Mouse (Mus musculus) neural tube, embryonic 11.5 days (tissue): ENCODE measurements at regions not wholly inside any gene's neighbourhood (a gene's known extent, or its start where the extent isn't known, plus 50 kb on each side); places are given as distances from the start of the nearest gene placed in this dataset.

Experiments
- ATAC-seq: fragments of 200-750 bp; cut with Nextera tagmentation; 2 replicates; pipeline ENCODE4 v1.8.0; 2017; ENCODE audit warnings: moderate number of reproducible peaks, mild to moderate bottlenecking, moderate TSS enrichment, moderate library complexity; ENCODE audit not compliant: insufficient read depth, low FRiP score, low TSS enrichment
- DNase-seq: peaks from one replicate; pipeline ENCODE4 v3.0.0-alpha.2; 2015; ENCODE audit warnings: low spot score
- H3K27ac ChIP-seq: fragments of 300-500 bp; sonication (generic); 2 replicates; pipeline ENCODE4 v1.5.1; 2014; ENCODE audit warnings: low read depth, mild to moderate bottlenecking, low read length
- H3K27me3 ChIP-seq: fragments of 300-500 bp; sonication (generic); 2 replicates; pipeline ENCODE4 v1.6.1; 2014; ENCODE audit warnings: mild to moderate bottlenecking, low read length, mixed read lengths; ENCODE audit not compliant: control insufficient read depth, insufficient read depth
- H3K36me3 ChIP-seq: fragments of 300-500 bp; sonication (generic); 2 replicates; pipeline ENCODE4 v1.6.1; 2014; ENCODE audit warnings: mild to moderate bottlenecking, low read length, moderate library complexity, mixed read lengths; ENCODE audit not compliant: control insufficient read depth, insufficient read depth
- H3K4me1 ChIP-seq: fragments of 300-500 bp; sonication (generic); 2 replicates; pipeline ENCODE4 v1.6.1; 2014; ENCODE audit warnings: low read length, mixed read lengths; ENCODE audit not compliant: control insufficient read depth, insufficient read depth
- H3K4me2 ChIP-seq: fragments of 300-500 bp; sonication (generic); 2 replicates; pipeline ENCODE4 v1.6.1; 2014; ENCODE audit warnings: low read depth, mild to moderate bottlenecking, moderate library complexity
- H3K4me3 ChIP-seq: fragments of 300-500 bp; sonication (generic); 2 replicates; pipeline ENCODE4 v1.5.1; 2014; ENCODE audit warnings: low read depth, low read length
- H3K9ac ChIP-seq: fragments of 300-500 bp; sonication (generic); 2 replicates; pipeline ENCODE4 v1.6.1; 2014; ENCODE audit warnings: mild to moderate bottlenecking, low read length
- H3K9me3 ChIP-seq: fragments of 300-500 bp; sonication (generic); 2 replicates; pipeline ENCODE4 v1.6.1; 2016; ENCODE audit warnings: low read length; ENCODE audit not compliant: control insufficient read depth
- whole genome bisulfite sequencing: fragments of 180-500 bp; shearing (Covaris S2); extraction: QIAGEN DNeasy Blood & Tissue Kit; methylation state at CpG from one replicate; pipeline ENCODE4 v1.1.7; 2014; 5-methylcytosine and 5-hydroxymethylcytosine counted together

DNA sequence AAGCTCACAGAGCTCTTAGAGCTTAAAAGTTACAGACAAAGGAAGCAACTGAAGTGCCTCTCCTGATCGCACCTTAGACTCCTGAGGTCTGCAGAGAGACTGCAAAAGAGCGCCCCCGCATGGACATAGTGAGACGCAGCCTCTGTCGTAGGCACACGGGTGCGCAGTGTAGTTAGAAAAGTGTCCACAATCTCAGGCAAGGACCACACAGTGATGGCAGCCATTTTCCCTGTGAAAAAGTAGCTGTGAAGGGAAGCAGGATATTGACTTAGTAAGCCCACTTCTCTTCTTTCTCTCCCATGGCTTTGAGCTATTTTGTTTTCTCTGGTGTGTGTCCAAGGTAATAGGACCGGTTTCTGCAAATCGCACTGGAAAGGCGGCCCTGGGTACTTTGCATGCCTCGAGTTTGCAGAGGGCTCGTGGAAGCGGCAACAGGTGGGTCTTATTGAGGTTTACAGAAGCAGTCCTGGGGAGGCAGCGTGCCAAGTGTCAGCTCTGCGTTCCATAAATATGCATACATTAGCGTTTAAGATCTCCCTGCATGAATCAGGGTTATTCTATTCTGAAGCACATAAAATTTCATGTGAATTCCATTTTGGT is 188.0 kb downstream of the Pax3 start:
- WGBS = 40% methylated on average over 16 of the region's 16 CpGs

DNA sequence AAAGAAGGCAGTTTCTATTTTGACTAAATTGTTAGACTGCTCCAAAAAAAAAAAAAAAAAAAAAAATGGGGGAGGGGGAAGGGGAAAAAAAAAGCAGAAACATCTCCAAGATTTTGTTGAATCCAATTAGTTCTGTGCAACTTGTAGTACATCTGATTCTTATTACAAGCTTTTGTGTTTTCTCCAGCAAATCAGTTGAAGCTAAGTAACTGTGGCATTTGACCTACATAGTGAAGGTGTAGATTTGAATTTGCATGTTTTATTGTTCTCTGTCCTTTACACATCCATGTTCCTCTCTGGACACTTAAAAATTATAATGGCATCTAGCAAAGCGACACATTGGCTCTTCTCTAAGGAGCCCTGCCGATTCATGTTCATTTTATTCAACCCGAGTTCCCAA is 192.6 kb downstream of the Pax3 start:
- 93% methylated on average over 3 of the region's 3 CpGs for WGBS
- H3K4me2 ChIP-seq = no peak overlapping the region
- no peaks in the 10 kb centered on the region for H3K36me3 ChIP-seq
- H3K4me1 ChIP-seq = no peaks in the 10 kb centered on the region
- H3K9me3 ChIP-seq = no peaks in the 10 kb centered on the region
- no peak overlapping the region for H3K9ac ChIP-seq
- DNase-seq (no peak), ATAC-seq (no peak)
- no peak overlapping the region for H3K4me3 ChIP-seq
- no peak overlapping the region for H3K27ac ChIP-seq
- H3K27me3 ChIP-seq = no peaks in the 10 kb centered on the region

More for the DNA sequence above, 188.0 kb downstream of the Pax3 start:
- ATAC-seq = no peak
- H3K4me1 ChIP-seq = no peaks in the 10 kb centered on the region
- H3K9ac ChIP-seq = no peak overlapping the region
- no peaks in the 10 kb centered on the region for H3K9me3 ChIP-seq
- peak; percentile 49 for DNase-seq
- no peak overlapping the region for H3K4me2 ChIP-seq
- no peak overlapping the region for H3K27ac ChIP-seq
- no peak overlapping the region for H3K4me3 ChIP-seq
- no peaks in the 10 kb centered on the region for H3K36me3 ChIP-seq
- H3K27me3 ChIP-seq = no peaks in the 10 kb centered on the region

DNA sequence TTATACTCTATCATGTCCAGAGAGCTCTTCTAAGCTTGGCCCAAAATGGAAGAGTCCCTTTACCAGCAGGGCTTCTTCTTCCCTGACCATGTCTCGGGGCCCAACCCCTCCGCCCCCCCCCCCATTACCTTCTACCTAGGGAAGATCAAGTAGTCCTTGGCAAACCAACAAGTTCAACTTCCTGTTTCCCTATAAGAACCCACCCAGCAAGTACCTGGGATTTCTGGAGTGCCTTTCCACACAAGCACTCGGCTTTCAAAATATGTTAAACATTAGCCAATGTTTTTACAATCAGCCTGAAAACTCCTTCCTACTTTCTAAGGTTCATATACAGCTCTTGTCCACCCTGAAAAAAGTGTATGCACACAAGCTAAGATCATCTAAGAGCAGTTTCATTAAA is 198.2 kb downstream of the Pax3 start:
- Histone ChIP-seq H3K9me3 (no peaks in the 10 kb centered on the region), H3K27ac (no peak overlapping the region), H3K4me3 (no peak overlapping the region), H3K9ac (no peak overlapping the region), H3K4me2 (no peak overlapping the region), H3K36me3 (no peaks in the 10 kb centered on the region), H3K4me1 (no peaks in the 10 kb centered on the region), H3K27me3 (no peaks in the 10 kb centered on the region)
- 90% methylated on average over 3 of the region's 3 CpGs for WGBS
- ATAC-seq (no peak), DNase-seq (no peak)

DNA sequence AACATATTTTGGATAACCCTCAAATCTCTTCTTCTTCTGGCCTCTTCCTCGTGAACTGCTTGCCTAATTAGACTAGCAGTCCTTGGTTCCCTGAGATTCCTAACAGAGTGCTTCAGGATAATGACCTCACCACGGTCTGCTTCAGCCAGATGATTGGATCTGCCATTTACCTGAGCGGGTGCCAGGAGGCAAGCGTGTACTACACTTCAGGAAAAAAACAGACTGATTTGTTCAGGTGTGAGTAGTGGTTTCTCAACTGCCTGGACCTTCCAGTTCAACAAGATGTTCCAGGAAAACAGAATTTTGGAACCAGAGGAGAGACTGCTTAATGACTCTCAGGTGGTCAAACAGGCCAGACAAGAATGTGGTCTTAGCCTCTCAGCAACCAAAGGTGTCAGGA is 215.4 kb downstream of the Pax3 start:
- Histone ChIP-seq H3K27me3 (no peaks in the 10 kb centered on the region; the same call in 1 of the 2 replicates), H3K9me3 (no peaks in the 10 kb centered on the region), H3K27ac (no peak overlapping the region), H3K36me3 (no peaks in the 10 kb centered on the region), H3K9ac (no peak overlapping the region), H3K4me1 (no peaks in the 10 kb centered on the region), H3K4me2 (no peak overlapping the region), H3K4me3 (no peak overlapping the region)
- ATAC-seq = no peak
- no peak for DNase-seq
- whole genome bisulfite sequencing = 74% methylated on average over 4 of the region's 4 CpGs

DNA sequence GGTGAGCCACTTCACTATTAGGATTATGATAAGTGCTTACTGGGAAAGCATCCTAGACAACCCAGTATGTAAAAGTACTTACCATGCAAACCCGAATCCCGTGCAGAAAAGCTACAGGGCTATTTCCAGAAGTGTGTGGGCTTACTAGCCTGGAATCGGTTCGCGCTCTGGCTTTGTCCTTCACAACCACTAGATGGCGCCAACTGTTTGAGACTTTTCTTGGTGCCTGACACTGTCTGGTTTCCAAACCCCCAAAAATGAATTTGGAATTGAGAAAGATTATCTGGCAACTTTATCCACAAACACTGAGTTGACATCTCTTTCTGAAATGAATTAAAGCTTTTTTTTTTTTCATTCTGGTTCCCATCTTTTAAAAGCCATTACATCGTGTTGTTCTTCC is 218.2 kb downstream of the Pax3 start:
- DNase-seq (peak; percentile 80), ATAC-seq (peak; percentile 60; the same call in 1 of the 2 replicates)
- WGBS = 4% methylated on average over 7 of the region's 7 CpGs
- Histone ChIP-seq H3K27ac (no peak overlapping the region), H3K9me3 (no peaks in the 10 kb centered on the region), H3K4me2 (no peak overlapping the region), H3K9ac (no peak overlapping the region), H3K36me3 (no peaks in the 10 kb centered on the region), H3K27me3 (no peaks in the 10 kb centered on the region; the same call in 1 of the 2 replicates), H3K4me3 (no peak overlapping the region), H3K4me1 (no peaks in the 10 kb centered on the region)

DNA sequence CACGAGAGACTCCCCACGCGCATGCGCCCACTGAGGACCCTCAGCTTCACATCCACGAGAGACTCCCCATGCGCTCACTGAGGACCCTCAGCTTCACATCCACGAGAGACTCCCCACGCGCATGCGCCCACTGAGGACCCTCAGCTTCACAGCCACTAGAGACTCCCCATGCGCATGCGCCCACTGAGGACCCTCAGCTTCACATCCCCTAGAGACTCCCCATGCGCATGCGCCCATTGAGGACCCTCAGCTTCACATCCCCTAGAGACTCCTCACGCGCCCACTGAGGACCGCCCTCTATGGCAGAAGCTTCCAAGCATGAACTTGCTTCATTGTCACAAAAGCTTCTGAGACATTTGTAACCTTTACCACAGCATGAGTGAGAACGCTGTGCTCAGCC is 221.0 kb downstream of the Pax3 start:
- no peak overlapping the region for H3K27ac ChIP-seq
- no peaks in the 10 kb centered on the region for H3K9me3 ChIP-seq
- H3K9ac ChIP-seq = no peak overlapping the region
- WGBS = 95% methylated on average over 18 of the region's 18 CpGs
- ATAC-seq = no peak
- no peaks in the 10 kb centered on the region; the same call in 1 of the 2 replicates for H3K27me3 ChIP-seq
- no peak overlapping the region for H3K4me3 ChIP-seq
- H3K4me1 ChIP-seq = no peaks in the 10 kb centered on the region
- no peak for DNase-seq
- no peak overlapping the region for H3K4me2 ChIP-seq
- H3K36me3 ChIP-seq = no peaks in the 10 kb centered on the region

DNA sequence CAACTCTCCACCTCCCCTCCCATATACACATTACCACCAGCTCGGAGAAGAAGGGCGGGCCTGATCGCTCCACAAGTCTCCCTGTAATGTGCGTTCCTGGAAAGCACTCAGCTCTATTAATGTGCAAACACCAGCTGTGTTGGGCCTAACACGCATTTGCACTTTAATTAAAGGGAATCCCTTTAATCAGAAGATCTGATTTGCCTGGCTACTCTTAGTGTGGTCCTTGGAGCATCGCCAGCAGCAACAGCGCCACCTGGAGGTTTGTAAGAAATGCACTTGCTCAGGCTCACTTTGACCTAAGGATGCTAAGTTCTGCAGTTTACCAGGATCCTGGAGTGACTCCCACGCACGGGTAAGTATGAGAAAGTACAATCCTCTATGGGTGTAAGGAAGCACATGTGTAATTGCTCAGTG is 224.6 kb downstream of the Pax3 start:
- Histone ChIP-seq H3K4me1 (no peaks in the 10 kb centered on the region), H3K27me3 (no peaks in the 10 kb centered on the region), H3K9ac (no peak overlapping the region), H3K4me3 (no peak overlapping the region), H3K4me2 (peak overlapping the region; percentile 25; the same call in 1 of the 2 replicates), H3K27ac (no peak overlapping the region), H3K9me3 (no peaks in the 10 kb centered on the region), H3K36me3 (no peaks in the 10 kb centered on the region)
- peak; percentile 68 for DNase-seq
- 11% methylated on average over 9 of the region's 9 CpGs for WGBS
- peak; percentile 60; the same call in 1 of the 2 replicates for ATAC-seq

DNA sequence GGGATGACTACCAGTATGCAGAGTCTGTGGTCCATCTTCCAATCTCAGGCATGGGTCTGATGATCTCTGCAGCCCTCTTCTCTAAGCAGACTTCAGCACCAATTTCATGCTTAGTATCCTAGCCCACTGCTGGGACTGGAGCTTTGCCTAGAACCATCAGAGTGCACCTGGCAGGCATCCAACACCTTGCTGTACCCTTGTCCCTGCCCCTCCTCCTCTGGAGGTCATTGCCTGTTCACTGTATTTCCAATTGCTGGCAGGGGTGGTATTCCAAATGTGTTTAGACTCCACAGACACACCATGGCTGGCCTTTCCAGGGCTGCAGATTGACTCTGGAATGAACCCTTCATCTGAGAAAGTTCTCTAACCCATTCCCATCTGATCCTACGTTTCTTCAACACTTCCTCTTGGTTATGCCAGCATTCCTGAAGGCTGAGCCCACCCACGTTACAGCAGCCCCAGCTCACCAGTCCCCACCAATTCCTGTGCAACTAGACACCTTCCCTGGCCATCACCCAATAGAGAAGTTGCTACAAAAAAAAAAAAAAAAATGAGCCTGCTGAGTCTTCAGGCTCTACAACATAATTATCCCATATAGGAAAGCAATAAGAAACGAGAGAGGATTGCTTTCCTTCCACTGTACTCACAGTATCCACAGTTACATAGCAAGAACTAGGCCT is 232.1 kb downstream of the Pax3 start:
- 48% methylated on average over 3 of the region's 3 CpGs for WGBS
- Histone ChIP-seq H3K36me3 (no peaks in the 10 kb centered on the region), H3K4me1 (no peaks in the 10 kb centered on the region), H3K9ac (no peak overlapping the region), H3K9me3 (no peaks in the 10 kb centered on the region), H3K27me3 (no peaks in the 10 kb centered on the region), H3K4me3 (no peak overlapping the region), H3K4me2 (no peak overlapping the region), H3K27ac (no peak overlapping the region)
- no peak for ATAC-seq
- no peak for DNase-seq

DNA sequence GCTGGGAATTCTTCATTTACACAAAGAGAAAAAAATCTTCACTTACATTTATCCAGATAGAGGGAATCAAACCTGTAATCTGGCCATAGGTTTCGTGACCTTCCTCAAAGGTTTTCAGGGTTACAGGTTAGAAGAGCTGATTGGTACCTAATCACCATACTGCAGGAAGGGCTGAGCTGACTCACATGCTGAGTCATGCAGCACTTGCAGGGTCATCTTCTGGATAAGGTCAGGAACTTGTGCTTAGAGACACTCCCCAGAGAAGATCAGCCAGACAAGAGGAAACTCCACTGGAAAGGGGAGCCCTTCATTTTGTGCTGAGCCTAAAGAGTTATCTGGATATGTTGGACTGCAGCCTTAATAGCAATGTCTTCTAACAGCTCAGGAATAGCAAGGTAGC is 237.6 kb downstream of the Pax3 start:
- no peaks in the 10 kb centered on the region for H3K4me1 ChIP-seq
- DNase-seq (no peak), ATAC-seq (no peak)
- H3K4me2 ChIP-seq = no peak overlapping the region
- H3K9me3 ChIP-seq = no peaks in the 10 kb centered on the region
- H3K9ac ChIP-seq = no peak overlapping the region
- no peak overlapping the region for H3K27ac ChIP-seq
- no peak overlapping the region for H3K4me3 ChIP-seq
- H3K27me3 ChIP-seq = no peaks in the 10 kb centered on the region
- WGBS = 86% methylated on average over 1 of the region's 1 CpGs
- H3K36me3 ChIP-seq = no peaks in the 10 kb centered on the region
